Mouse (Mus musculus) gastrocnemius, postnatal 14 days (tissue): ENCODE data around the gene Npas4. TPM values are rescaled to one million over a fixed set of nuclear protein-coding genes. Genes with fewer than 3 reads are reported as not detected.

Experiments
- total RNA-seq, 2 experiments: library from RNA; stranded (reverse); gene quantifications; 2 replicates each; pipeline ENCODE4 v1.2.3; 2021

Gene Npas4
- total RNA-seq, 2 experiments from 2014 or later: not detected

Other genes with a start within 250 kb of the Npas4 start
- 1 to 10 TPM; 2.5 to 3.4 TPM for gene Rbm4b, start 233.8 kb downstream of the Npas4 start, total RNA-seq
- 10 to 100 TPM; 32.3 to 36.9 TPM for gene Rbm4, start 196.4 kb downstream of the Npas4 start, total RNA-seq
- gene Gm21992, start 178.7 kb downstream of the Npas4 start, total RNA-seq: 10 to 100 TPM in 1 of 2 experiments, 1 to 10 TPM in 1; 9.0 to 11.9 TPM
- 10 to 100 TPM; 13.6 to 13.9 TPM for gene Rbm14, start 178.7 kb downstream of the Npas4 start, total RNA-seq
- 10 to 100 TPM; 31.4 to 34.1 TPM for gene Ccs, start 151.0 kb downstream of the Npas4 start, total RNA-seq
- not detected for gene Ccdc87, start 150.9 kb downstream of the Npas4 start, total RNA-seq
- gene Ctsf, start 135.2 kb downstream of the Npas4 start, total RNA-seq: 10 to 100 TPM; 29.5 to 38.2 TPM
- gene Actn3, start 112.4 kb downstream of the Npas4 start, total RNA-seq: 1,000 to 10,000 TPM; 5,946 to 6,289 TPM
- 1 to 10 TPM; 3.3 to 3.7 TPM for gene Zdhhc24, start 111.6 kb downstream of the Npas4 start, total RNA-seq
- 1 to 10 TPM; 3.0 to 3.1 TPM for gene Bbs1, start 83.7 kb downstream of the Npas4 start, total RNA-seq
- gene Dpp3, start 62.0 kb downstream of the Npas4 start, total RNA-seq: 10 to 100 TPM; 25.8 to 28.4 TPM
- gene Peli3, start 47.2 kb downstream of the Npas4 start, total RNA-seq: under 1 TPM; 0.60 to 0.96 TPM
- gene Mrpl11, start 28.2 kb downstream of the Npas4 start, total RNA-seq: 10 to 100 TPM; 51.5 to 52.3 TPM
- gene Slc29a2, start 33.5 kb upstream of the Npas4 start, total RNA-seq: 1 to 10 TPM; 4.9 to 6.5 TPM
- 10 to 100 TPM; 20.4 to 23.7 TPM for gene B4gat1, start 48.5 kb upstream of the Npas4 start, total RNA-seq
- gene AC124502.3, start 48.6 kb upstream of the Npas4 start, total RNA-seq: under 1 TPM; 0.43 to 0.89 TPM
- gene Brms1, start 51.0 kb upstream of the Npas4 start, total RNA-seq: 10 to 100 TPM; 11.1 to 11.3 TPM
- gene Rin1, start 60.2 kb upstream of the Npas4 start, total RNA-seq: 1 to 10 TPM in 1 of 2 experiments, under 1 TPM in 1; 0.55 to 1.1 TPM
- 10 to 100 TPM; 23.8 to 43.2 TPM for gene Cd248, start 77.8 kb upstream of the Npas4 start, total RNA-seq
- gene Tmem151a, start 95.2 kb upstream of the Npas4 start, total RNA-seq: under 1 TPM; 0.16 to 0.69 TPM
- gene Yif1a, start 98.2 kb upstream of the Npas4 start, total RNA-seq: 10 to 100 TPM; 43.8 to 47.3 TPM
- under 1 TPM; 0.14 to 0.40 TPM for gene Cnih2, start 108.2 kb upstream of the Npas4 start, total RNA-seq
- gene Rab1b, start 116.8 kb upstream of the Npas4 start, total RNA-seq: 100 to 1,000 TPM; 113 to 119 TPM
- 10 to 100 TPM; 32.1 to 34.3 TPM for gene Klc2, start 128.2 kb upstream of the Npas4 start, total RNA-seq